Mouse (Mus musculus): Measurements from ENCODE around the gene Pkn1. TPM values are rescaled to one million over a fixed set of nuclear protein-coding genes. Genes with fewer than 3 reads are reported as not detected.

Gene Pkn1
- polyA plus RNA-seq (2014; fragmentation: Illumina TruSeq; extraction: RNeasy Lipid Tissue Mini Kit (QIAGEN cat#74804); ENCODE audit: low read depth, low replicate concordance) = 2.8 TPM

GRCm38 (mm10) chr8:83698661-83699453 lies at the start of gene Pkn1:
Gene Pkn1 (minus strand): TSS chr8:83699179.

GRCm38 (mm10) chr8:83740976-83741741 lies 42.2 kb upstream of the Pkn1 start, which contains the start of gene Adgre5:
Gene Adgre5 (minus strand): TSS chr8:83741326.

GRCm38 (mm10) chr8:83715031-83715690 lies 16.2 kb upstream of the Pkn1 start, which contains the start of gene Ddx39:
Gene Ddx39 (plus strand): TSS chr8:83715177.

GRCm38 (mm10) chr8:83665969-83666865 lies 32.8 kb downstream of the Pkn1 start, which contains the start of gene Ptger1:
Gene Ptger1 (plus strand): TSS chr8:83666678.

GRCm38 (mm10) chr8:83652030-83652743 lies 46.8 kb downstream of the Pkn1 start, which contains the start of gene Gipc1:
Gene Gipc1 (plus strand): TSS chr8:83652677.

Other genes with a start within 250 kb of the Pkn1 start
- 62.8 TPM for gene Scoc, start 240.8 kb downstream of the Pkn1 start, polyA plus RNA-seq (2014; fragmentation: Illumina TruSeq; extraction: RNeasy Lipid Tissue Mini Kit (QIAGEN cat#74804); ENCODE audit: low read depth, low replicate concordance)
- gene Olfr370, start 163.4 kb downstream of the Pkn1 start, polyA plus RNA-seq (2014; fragmentation: Illumina TruSeq; extraction: RNeasy Lipid Tissue Mini Kit (QIAGEN cat#74804); ENCODE audit: low read depth, low replicate concordance) = not detected
- gene Ndufb7, start 132.5 kb downstream of the Pkn1 start, polyA plus RNA-seq (2014; fragmentation: Illumina TruSeq; extraction: RNeasy Lipid Tissue Mini Kit (QIAGEN cat#74804); ENCODE audit: low read depth, low replicate concordance) = 0.37 TPM
- 74.9 TPM for gene Tecr, start 91.2 kb downstream of the Pkn1 start, polyA plus RNA-seq (2014; fragmentation: Illumina TruSeq; extraction: RNeasy Lipid Tissue Mini Kit (QIAGEN cat#74804); ENCODE audit: low read depth, low replicate concordance)
- 5.4 TPM for gene Dnajb1, start 91.0 kb downstream of the Pkn1 start, polyA plus RNA-seq (2014; fragmentation: Illumina TruSeq; extraction: RNeasy Lipid Tissue Mini Kit (QIAGEN cat#74804); ENCODE audit: low read depth, low replicate concordance)
- not detected for gene Gipc1, start 46.5 kb downstream of the Pkn1 start, polyA plus RNA-seq (2014; fragmentation: Illumina TruSeq; extraction: RNeasy Lipid Tissue Mini Kit (QIAGEN cat#74804); ENCODE audit: low read depth, low replicate concordance)
- not detected for gene Ptger1, start 32.5 kb downstream of the Pkn1 start, polyA plus RNA-seq (2014; fragmentation: Illumina TruSeq; extraction: RNeasy Lipid Tissue Mini Kit (QIAGEN cat#74804); ENCODE audit: low read depth, low replicate concordance)
- 3.0 TPM for gene Ddx39, start 16.0 kb upstream of the Pkn1 start, polyA plus RNA-seq (2014; fragmentation: Illumina TruSeq; extraction: RNeasy Lipid Tissue Mini Kit (QIAGEN cat#74804); ENCODE audit: low read depth, low replicate concordance)
- 3.3 TPM for gene Adgre5, start 42.1 kb upstream of the Pkn1 start, polyA plus RNA-seq (2014; fragmentation: Illumina TruSeq; extraction: RNeasy Lipid Tissue Mini Kit (QIAGEN cat#74804); ENCODE audit: low read depth, low replicate concordance)
- gene Adgrl1, start 200.9 kb upstream of the Pkn1 start, polyA plus RNA-seq (2014; fragmentation: Illumina TruSeq; extraction: RNeasy Lipid Tissue Mini Kit (QIAGEN cat#74804); ENCODE audit: low read depth, low replicate concordance) = 0.42 TPM

Data from liver, adult 10 weeks (tissue).